Mouse (Mus musculus): ENCODE data around the gene Ints3. TPM values are rescaled to one million over a fixed set of nuclear protein-coding genes. Genes with fewer than 3 reads are reported as not detected.
A peak's percentile ranks its signal among the peaks of the same experiment; 100 is the strongest.

Ints3 gene
- polyA plus RNA-seq, 1 experiment: 22.9 TPM

DNA sequence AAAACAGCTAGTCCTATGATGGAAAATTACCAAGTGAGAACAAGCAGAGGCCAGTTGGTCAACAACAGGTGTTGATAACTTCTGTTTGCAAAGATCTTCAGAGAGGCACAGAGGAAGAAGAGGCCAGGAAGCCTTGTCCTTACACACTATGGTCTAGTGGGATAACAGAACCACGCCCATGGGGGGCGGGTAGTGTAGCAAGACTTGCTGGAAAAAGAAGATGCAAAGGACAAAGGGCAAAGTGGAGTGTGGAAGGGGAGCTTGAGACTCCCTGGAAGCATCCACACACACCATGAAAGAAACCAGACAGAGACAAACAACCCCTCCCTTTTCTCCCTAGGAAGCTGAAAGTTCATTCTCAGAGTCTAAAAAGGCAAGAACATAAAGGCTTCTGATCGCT, 3.8 kb downstream of the Ints3 start:
- Histone ChIP-seq H3K27ac (ENCODE audit: insufficient read depth, low read depth, low read length) (no peak overlapping the region), H3K4me3 (ENCODE audit: insufficient read depth, low read depth, low read length) (no peak overlapping the region), H3K4me1 (ENCODE audit: control insufficient read depth, insufficient read depth, low read length) (peaks cover 23% of the 10 kb centered on the region), H3K27me3 (replicated peaks; ENCODE audit: control insufficient read depth, insufficient read depth, low read length) (no peaks in the 10 kb centered on the region), H3K36me3 (ENCODE audit: control insufficient read depth, insufficient read depth, low read length) (no peaks in the 10 kb centered on the region)
- no peak for TF ChIP-seq CTCF (conservative IDR thresholded peaks at IDR 0.05; ENCODE audit: insufficient read depth, insufficient read length, low read depth, low read length)
- TF ChIP-seq POLR2A (IDR thresholded peaks at IDR 0.05; ENCODE audit: low read depth, low read length): no peak
- no peak for DNase-seq
- 80% methylated on average over 3 of the region's 3 CpGs for WGBS

DNA sequence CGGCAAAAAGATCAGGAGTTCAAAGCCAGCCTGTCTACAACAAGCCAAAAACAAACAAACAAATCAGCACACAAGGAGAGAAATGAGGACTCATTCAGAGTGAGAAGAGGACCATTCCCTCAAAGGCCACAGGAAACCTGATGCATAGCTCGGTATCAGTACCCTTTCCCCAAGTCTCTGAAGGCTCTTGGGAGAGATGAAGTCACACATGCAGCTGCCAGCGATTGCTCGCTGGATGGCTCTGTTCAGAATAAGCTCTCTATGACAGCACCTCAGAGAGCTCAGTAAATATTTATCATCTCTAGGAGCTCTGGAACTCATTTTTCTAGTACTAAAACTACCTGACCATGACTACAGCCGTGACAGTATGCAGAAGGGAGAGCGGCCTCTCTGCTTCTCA, 5.2 kb downstream of the Ints3 start:
- Histone ChIP-seq H3K4me1 (ENCODE audit: control insufficient read depth, insufficient read depth, low read length) (peaks cover 20% of the 10 kb centered on the region), H3K27ac (ENCODE audit: insufficient read depth, low read depth, low read length) (peak overlapping the region; percentile 51), H3K27me3 (replicated peaks; ENCODE audit: control insufficient read depth, insufficient read depth, low read length) (no peaks in the 10 kb centered on the region), H3K4me3 (ENCODE audit: insufficient read depth, low read depth, low read length) (no peak overlapping the region), H3K36me3 (ENCODE audit: control insufficient read depth, insufficient read depth, low read length) (no peaks in the 10 kb centered on the region; the same call in 1 of the 2 replicates)
- TF ChIP-seq CTCF (conservative IDR thresholded peaks at IDR 0.05; ENCODE audit: insufficient read depth, insufficient read length, low read depth, low read length): no peak
- no peak for TF ChIP-seq POLR2A (IDR thresholded peaks at IDR 0.05; ENCODE audit: low read depth, low read length)
- no peak for DNase-seq
- WGBS: 77% methylated on average over 6 of the region's 6 CpGs

DNA sequence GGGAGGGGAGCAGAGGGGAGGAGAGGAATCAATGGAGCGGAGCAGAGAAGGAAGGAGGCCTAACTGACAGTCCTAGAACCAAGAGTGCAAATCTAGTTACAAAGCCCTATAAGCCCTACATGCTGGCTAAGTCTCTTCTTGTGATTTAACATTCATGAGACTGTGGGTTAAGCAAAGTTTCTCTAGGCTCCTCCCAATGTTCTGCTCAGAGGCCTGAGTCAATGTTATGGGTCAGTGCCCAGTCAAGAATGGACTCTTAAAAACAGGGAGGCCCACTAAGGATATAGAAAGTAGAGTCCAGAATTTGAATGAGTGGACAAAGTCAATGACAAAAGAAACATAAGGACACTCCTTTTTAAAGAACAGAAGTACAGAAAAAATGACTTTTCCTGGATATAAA, 5.8 kb downstream of the Ints3 start:
- H3K4me3 ChIP-seq (ENCODE audit: insufficient read depth, low read depth, low read length): no peak overlapping the region
- no peak overlapping the region; the same call in 1 of the 2 replicates for H3K27ac ChIP-seq (ENCODE audit: insufficient read depth, low read depth, low read length)
- WGBS: 75% methylated on average over 1 of the region's 1 CpGs
- DNase-seq: peak; percentile 71
- no peaks in the 10 kb centered on the region; the same call in 1 of the 2 replicates for H3K36me3 ChIP-seq (ENCODE audit: control insufficient read depth, insufficient read depth, low read length)
- H3K27me3 ChIP-seq (replicated peaks; ENCODE audit: control insufficient read depth, insufficient read depth, low read length): no peaks in the 10 kb centered on the region
- TF ChIP-seq POLR2A (IDR thresholded peaks at IDR 0.05; ENCODE audit: low read depth, low read length) (no peak), CTCF (conservative IDR thresholded peaks at IDR 0.05; ENCODE audit: insufficient read depth, insufficient read length, low read depth, low read length) (no peak)
- H3K4me1 ChIP-seq (ENCODE audit: control insufficient read depth, insufficient read depth, low read length): peaks cover 20% of the 10 kb centered on the region

DNA sequence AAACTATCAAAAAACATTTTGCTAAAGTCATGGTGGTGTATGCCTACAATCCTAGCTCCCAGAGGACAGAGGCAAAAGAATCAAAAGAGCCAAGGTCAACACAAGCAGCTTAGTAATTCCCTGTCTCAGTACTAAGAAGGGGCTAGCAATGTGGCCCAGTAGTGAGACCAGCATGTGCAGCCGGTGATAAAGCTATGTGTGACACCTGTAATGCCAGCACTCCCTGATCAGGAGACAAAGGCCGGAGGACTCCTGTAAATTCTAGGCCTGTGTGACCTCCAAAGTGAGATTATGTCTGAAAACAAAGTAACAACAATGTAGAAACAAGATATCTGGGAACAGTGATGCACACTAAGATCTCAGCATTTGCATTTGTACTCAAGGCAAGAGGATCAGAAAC, 7.9 kb downstream of the Ints3 start:
- 89% methylated on average over 2 of the region's 2 CpGs for WGBS
- H3K27me3 ChIP-seq (replicated peaks; ENCODE audit: control insufficient read depth, insufficient read depth, low read length): no peaks in the 10 kb centered on the region
- no peak for DNase-seq
- H3K36me3 ChIP-seq (ENCODE audit: control insufficient read depth, insufficient read depth, low read length): no peaks in the 10 kb centered on the region; the same call in 1 of the 2 replicates
- TF ChIP-seq POLR2A (IDR thresholded peaks at IDR 0.05; ENCODE audit: low read depth, low read length) (no peak), CTCF (conservative IDR thresholded peaks at IDR 0.05; ENCODE audit: insufficient read depth, insufficient read length, low read depth, low read length) (no peak)
- H3K4me3 ChIP-seq (ENCODE audit: insufficient read depth, low read depth, low read length): no peak overlapping the region
- peaks cover 11% of the 10 kb centered on the region for H3K4me1 ChIP-seq (ENCODE audit: control insufficient read depth, insufficient read depth, low read length)
- peak overlapping the region; percentile 36; the same call in 1 of the 2 replicates for H3K27ac ChIP-seq (ENCODE audit: insufficient read depth, low read depth, low read length)

DNA sequence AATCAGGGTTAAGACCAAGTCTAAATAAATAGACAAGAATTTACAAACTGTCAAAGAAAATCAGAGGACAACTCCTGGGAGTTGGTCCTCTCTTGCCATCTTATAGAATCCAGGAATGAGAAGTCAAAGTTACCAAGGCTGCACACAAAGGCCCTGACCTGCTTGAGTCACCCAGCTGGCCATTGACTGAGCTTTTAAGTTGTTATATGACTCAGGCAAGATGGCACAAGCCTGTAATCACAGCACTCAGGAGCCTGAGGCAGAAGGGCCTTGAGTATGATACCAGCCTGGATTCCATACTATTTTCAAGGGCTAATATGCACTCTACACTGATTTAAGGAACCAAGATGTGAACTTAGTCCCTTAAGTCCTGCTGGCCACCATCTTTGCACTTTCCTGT, 9.9 kb downstream of the Ints3 start:
- TF ChIP-seq CTCF (conservative IDR thresholded peaks at IDR 0.05; ENCODE audit: insufficient read depth, insufficient read length, low read depth, low read length) (no peak), POLR2A (IDR thresholded peaks at IDR 0.05; ENCODE audit: low read depth, low read length) (no peak)

DNA sequence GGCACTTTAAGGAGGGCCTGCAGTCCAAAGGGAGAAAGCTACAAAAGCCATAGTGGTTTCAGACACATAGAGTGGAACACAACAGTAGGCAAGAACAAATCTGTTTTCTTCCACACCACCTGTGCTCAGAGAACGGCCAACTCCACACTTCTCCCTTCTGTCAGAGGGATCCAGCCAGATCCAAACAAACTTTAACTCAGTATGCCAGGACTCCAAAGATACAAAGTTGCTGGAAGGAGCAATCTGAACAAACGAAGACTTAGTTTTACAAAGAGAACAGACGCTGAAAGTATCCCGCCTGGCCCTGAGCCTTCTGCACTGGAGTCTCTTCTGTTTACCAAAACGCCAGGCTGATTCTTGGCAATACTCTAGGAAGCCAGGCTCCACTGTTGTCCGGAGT, 12.7 kb downstream of the Ints3 start:
- TF ChIP-seq CTCF (conservative IDR thresholded peaks at IDR 0.05; ENCODE audit: insufficient read depth, insufficient read length, low read depth, low read length): no peak
- TF ChIP-seq POLR2A (IDR thresholded peaks at IDR 0.05; ENCODE audit: low read depth, low read length): no peak
- no peak for DNase-seq
- H3K27me3 ChIP-seq (replicated peaks; ENCODE audit: control insufficient read depth, insufficient read depth, low read length): no peaks in the 10 kb centered on the region
- no peaks in the 10 kb centered on the region; the same call in 1 of the 2 replicates for H3K36me3 ChIP-seq (ENCODE audit: control insufficient read depth, insufficient read depth, low read length)
- no peaks in the 10 kb centered on the region for H3K4me1 ChIP-seq (ENCODE audit: control insufficient read depth, insufficient read depth, low read length)
- H3K27ac ChIP-seq (ENCODE audit: insufficient read depth, low read depth, low read length): no peak overlapping the region
- WGBS: 86% methylated on average over 6 of the region's 6 CpGs
- no peak overlapping the region for H3K4me3 ChIP-seq (ENCODE audit: insufficient read depth, low read depth, low read length)

More for the DNA sequence above, 9.9 kb downstream of the Ints3 start:
- Histone ChIP-seq H3K27me3 (replicated peaks; ENCODE audit: control insufficient read depth, insufficient read depth, low read length) (no peaks in the 10 kb centered on the region), H3K36me3 (ENCODE audit: control insufficient read depth, insufficient read depth, low read length) (no peaks in the 10 kb centered on the region; the same call in 1 of the 2 replicates), H3K4me3 (ENCODE audit: insufficient read depth, low read depth, low read length) (no peak overlapping the region), H3K27ac (ENCODE audit: insufficient read depth, low read depth, low read length) (no peak overlapping the region), H3K4me1 (ENCODE audit: control insufficient read depth, insufficient read depth, low read length) (peaks cover 3% of the 10 kb centered on the region; the same call in 1 of the 2 replicates)
- DNase-seq: no peak

DNA sequence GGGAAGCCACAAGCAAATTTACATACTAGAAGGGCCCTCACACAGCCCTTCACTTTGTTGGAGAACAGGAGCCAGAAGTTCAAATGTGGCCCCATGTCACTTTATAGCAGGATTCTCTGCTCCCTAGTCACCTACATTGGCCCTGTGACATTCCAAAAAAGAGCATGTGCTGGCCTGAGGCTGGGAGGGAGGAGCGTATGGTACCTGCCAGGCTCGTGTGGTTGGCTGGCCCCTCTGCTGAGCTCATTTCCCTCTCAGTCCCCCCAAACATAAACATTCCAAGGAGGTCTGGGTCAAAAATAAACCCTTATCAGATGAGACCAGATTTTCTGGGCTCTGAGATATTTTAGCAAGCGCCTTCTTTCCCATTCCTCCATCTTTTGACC, 20.4 kb downstream of the Ints3 start:
- Histone ChIP-seq H3K27ac (ENCODE audit: insufficient read depth, low read depth, low read length) (no peak overlapping the region), H3K4me3 (ENCODE audit: insufficient read depth, low read depth, low read length) (no peak overlapping the region), H3K36me3 (ENCODE audit: control insufficient read depth, insufficient read depth, low read length) (peaks cover 6% of the 10 kb centered on the region; the same call in 1 of the 2 replicates), H3K27me3 (replicated peaks; ENCODE audit: control insufficient read depth, insufficient read depth, low read length) (no peaks in the 10 kb centered on the region), H3K4me1 (ENCODE audit: control insufficient read depth, insufficient read depth, low read length) (no peaks in the 10 kb centered on the region)
- no peak for DNase-seq
- TF ChIP-seq POLR2A (IDR thresholded peaks at IDR 0.05; ENCODE audit: low read depth, low read length): no peak
- TF ChIP-seq CTCF (conservative IDR thresholded peaks at IDR 0.05; ENCODE audit: insufficient read depth, insufficient read length, low read depth, low read length): no peak
- 74% methylated on average over 3 of the region's 3 CpGs for WGBS

All from kidney, adult 2 months (tissue).